Mouse (Mus musculus): ENCODE results near the gene Btbd9. TPM values are rescaled to one million over a fixed set of nuclear protein-coding genes. Genes with fewer than 3 reads are reported as not detected.

The Btbd9 gene
- polyA plus RNA-seq, 1 experiment from 2014 or later = 38.3 TPM

DNA sequence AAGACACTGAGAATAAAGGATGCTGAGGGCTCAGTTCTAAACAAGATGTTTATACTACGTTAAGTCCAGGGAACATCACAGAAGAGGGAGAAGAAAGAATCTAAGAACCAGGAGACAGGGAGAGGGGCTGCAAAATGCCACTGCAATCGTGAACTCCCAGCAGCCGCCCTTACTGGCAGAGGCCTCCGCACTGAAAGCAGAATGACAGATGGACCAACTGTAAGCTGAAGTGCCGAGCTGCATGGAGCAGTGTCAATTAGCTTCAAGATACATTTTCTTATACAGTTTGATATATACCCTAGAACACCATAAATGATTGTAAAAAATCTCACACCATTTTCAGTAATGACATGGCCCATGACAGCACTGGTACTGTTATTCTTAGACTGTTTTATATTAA is 247.4 kb downstream of the Btbd9 start:
- Histone ChIP-seq H3K4me1 (replicated peaks) (no peaks in the 10 kb centered on the region), H3K9me3 (replicated peaks) (no peaks in the 10 kb centered on the region), H3K4me2 (no peak overlapping the region), H3K9ac (no peak overlapping the region), H3K36me3 (no peaks in the 10 kb centered on the region), H3K27me3 (no peaks in the 10 kb centered on the region), H3K27ac (no peak overlapping the region), H3K4me3 (no peak overlapping the region)
- WGBS = 62% methylated on average over 5 of the region's 5 CpGs
- ATAC-seq (replicated peaks; ENCODE audit: insufficient number of reproducible peaks, insufficient read depth, low FRiP score, low read depth) = no peak

DNA sequence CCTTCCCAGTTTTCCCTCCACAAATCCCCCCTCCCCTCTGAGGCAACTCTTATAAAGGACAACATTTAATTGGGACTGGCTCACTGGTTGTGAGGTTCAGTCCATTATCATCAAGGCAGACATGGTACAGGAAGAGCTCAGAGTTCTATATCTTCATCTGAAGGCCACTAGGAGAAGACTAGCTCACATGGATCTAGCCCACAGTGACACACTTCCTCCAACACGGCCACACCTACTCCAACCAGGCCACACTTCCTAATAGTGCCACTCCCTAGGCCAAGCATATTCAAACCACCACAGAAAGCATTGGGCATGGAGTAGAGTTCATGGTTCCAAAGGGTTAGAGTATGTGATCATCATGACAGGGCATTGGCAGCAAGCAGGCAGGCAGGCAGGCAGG is 249.4 kb downstream of the Btbd9 start:
- Histone ChIP-seq H3K27me3 (no peaks in the 10 kb centered on the region), H3K4me1 (replicated peaks) (no peaks in the 10 kb centered on the region), H3K36me3 (no peaks in the 10 kb centered on the region), H3K9ac (no peak overlapping the region), H3K4me3 (no peak overlapping the region), H3K27ac (no peak overlapping the region), H3K4me2 (no peak overlapping the region), H3K9me3 (replicated peaks) (no peaks in the 10 kb centered on the region)
- 81% methylated on average over 1 of the region's 1 CpGs for WGBS
- ATAC-seq (replicated peaks; ENCODE audit: insufficient number of reproducible peaks, insufficient read depth, low FRiP score, low read depth) = no peak

DNA sequence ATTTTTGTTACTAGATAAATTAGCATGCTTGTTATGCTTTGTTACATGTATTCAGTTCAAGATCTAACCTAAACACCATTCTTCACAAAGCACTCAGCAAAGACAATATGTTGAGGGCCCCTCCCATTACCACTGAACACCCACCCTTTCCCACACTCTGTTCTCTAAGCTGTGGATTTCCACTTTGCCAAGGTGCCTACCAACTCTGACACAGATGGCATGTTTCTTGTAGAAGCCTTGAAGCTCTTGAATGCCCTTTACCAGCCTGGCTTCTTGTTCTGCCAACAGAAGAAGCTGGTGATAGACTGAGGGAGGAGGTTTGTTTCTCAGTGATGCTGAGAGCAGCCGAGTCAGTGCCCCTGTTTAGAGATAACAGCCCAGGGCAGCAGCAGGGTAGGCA is 256.0 kb downstream of the Btbd9 start:
- no peaks in the 10 kb centered on the region for H3K4me1 ChIP-seq (replicated peaks)
- no peak for ATAC-seq (replicated peaks; ENCODE audit: insufficient number of reproducible peaks, insufficient read depth, low FRiP score, low read depth)
- H3K9ac ChIP-seq = no peak overlapping the region
- no peak overlapping the region for H3K4me2 ChIP-seq
- no peaks in the 10 kb centered on the region for H3K36me3 ChIP-seq
- WGBS = 33% methylated on average over 1 of the region's 1 CpGs
- no peaks in the 10 kb centered on the region for H3K27me3 ChIP-seq
- H3K27ac ChIP-seq = no peak overlapping the region
- no peaks in the 10 kb centered on the region for H3K9me3 ChIP-seq (replicated peaks)
- H3K4me3 ChIP-seq = no peak overlapping the region

DNA sequence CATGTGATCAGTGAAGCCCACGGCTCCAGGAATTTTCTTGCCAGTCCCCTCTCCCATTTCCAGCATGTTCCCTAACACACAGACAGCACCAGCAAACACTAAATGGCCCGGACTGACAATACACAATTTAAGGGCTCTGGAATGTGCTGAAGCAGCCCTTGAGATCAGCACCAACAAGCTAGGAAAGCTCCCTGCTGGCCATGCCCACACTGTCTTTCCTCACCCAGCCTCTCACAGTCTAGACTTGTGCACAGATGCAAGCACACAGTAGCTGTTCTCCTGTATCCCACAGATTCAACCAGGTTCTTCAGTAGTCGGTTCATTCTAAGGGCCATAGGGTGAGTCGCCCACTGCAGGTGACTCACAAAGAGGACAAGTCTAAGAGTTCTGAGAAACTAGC is 263.6 kb downstream of the Btbd9 start:
- H3K9me3 ChIP-seq (replicated peaks) = no peaks in the 10 kb centered on the region
- no peaks in the 10 kb centered on the region for H3K36me3 ChIP-seq
- no peak overlapping the region for H3K4me3 ChIP-seq
- no peak; the same call in 1 of the 2 replicates for ATAC-seq (replicated peaks; ENCODE audit: insufficient number of reproducible peaks, insufficient read depth, low FRiP score, low read depth)
- no peak overlapping the region for H3K9ac ChIP-seq
- no peak overlapping the region for H3K4me2 ChIP-seq
- 47% methylated on average over 4 of the region's 4 CpGs for WGBS
- H3K4me1 ChIP-seq (replicated peaks) = peaks cover 2% of the 10 kb centered on the region; the same call in 1 of the 2 replicates
- no peaks in the 10 kb centered on the region for H3K27me3 ChIP-seq
- H3K27ac ChIP-seq = no peak overlapping the region

- Histone ChIP-seq H3K9ac (no peak overlapping the region), H3K4me1 (replicated peaks) (peaks cover 12% of the 10 kb centered on the region), H3K4me3 (no peak overlapping the region), H3K36me3 (no peaks in the 10 kb centered on the region), H3K27ac (no peak overlapping the region), H3K4me2 (no peak overlapping the region), H3K27me3 (no peaks in the 10 kb centered on the region), H3K9me3 (replicated peaks) (no peaks in the 10 kb centered on the region)
- ATAC-seq (replicated peaks; ENCODE audit: insufficient number of reproducible peaks, insufficient read depth, low FRiP score, low read depth) = no peak
- 75% methylated on average over 4 of the region's 4 CpGs for WGBS
Measured at GRCm38 (mm10) chr17:30309627-30310026, 266.7 kb downstream of the Btbd9 start.

GRCm38 (mm10) chr17:30308889-30309288 is 267.4 kb downstream of the Btbd9 start:
- H3K27me3 ChIP-seq = no peaks in the 10 kb centered on the region
- 72% methylated on average over 4 of the region's 4 CpGs for WGBS
- H3K9me3 ChIP-seq (replicated peaks) = no peaks in the 10 kb centered on the region
- H3K27ac ChIP-seq = no peak overlapping the region
- H3K4me1 ChIP-seq (replicated peaks) = peaks cover 12% of the 10 kb centered on the region
- H3K9ac ChIP-seq = no peak overlapping the region
- no peak overlapping the region for H3K4me3 ChIP-seq
- no peak for ATAC-seq (replicated peaks; ENCODE audit: insufficient number of reproducible peaks, insufficient read depth, low FRiP score, low read depth)
- no peak overlapping the region for H3K4me2 ChIP-seq
- no peaks in the 10 kb centered on the region for H3K36me3 ChIP-seq

DNA sequence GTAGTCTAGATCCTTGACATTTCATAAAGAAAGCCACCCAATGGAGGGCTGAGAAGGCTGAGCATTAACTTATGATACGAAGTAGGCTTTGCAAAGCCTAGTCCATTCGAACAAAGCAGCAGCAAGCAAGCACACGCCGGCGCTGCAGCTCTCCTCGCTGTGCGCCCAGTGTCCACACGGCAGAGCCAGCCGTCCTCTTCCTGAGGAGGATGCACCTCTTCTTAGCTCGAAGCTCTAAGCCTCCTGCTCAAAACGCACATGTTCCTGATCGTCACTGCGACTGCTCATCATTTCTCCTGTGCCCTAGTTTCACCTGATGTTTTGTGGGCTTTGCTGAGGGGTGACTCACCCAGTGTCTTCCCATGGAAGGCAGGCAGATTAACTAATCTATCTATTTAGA is 268.0 kb downstream of the Btbd9 start:
- no peak for ATAC-seq (replicated peaks; ENCODE audit: insufficient number of reproducible peaks, insufficient read depth, low FRiP score, low read depth)
- H3K36me3 ChIP-seq = no peaks in the 10 kb centered on the region
- H3K9me3 ChIP-seq (replicated peaks) = no peaks in the 10 kb centered on the region
- H3K4me3 ChIP-seq = no peak overlapping the region
- H3K9ac ChIP-seq = no peak overlapping the region
- WGBS = 78% methylated on average over 13 of the region's 13 CpGs
- H3K27me3 ChIP-seq = no peaks in the 10 kb centered on the region
- no peak overlapping the region for H3K27ac ChIP-seq
- no peak overlapping the region for H3K4me2 ChIP-seq
- H3K4me1 ChIP-seq (replicated peaks) = peaks cover 12% of the 10 kb centered on the region

- ATAC-seq (replicated peaks; ENCODE audit: insufficient number of reproducible peaks, insufficient read depth, low FRiP score, low read depth) = no peak
- Histone ChIP-seq H3K4me1 (replicated peaks) (peaks cover 12% of the 10 kb centered on the region), H3K27me3 (no peaks in the 10 kb centered on the region), H3K27ac (no peak overlapping the region), H3K9me3 (replicated peaks) (no peaks in the 10 kb centered on the region), H3K4me2 (no peak overlapping the region), H3K9ac (no peak overlapping the region), H3K4me3 (no peak overlapping the region), H3K36me3 (no peaks in the 10 kb centered on the region)
- WGBS = 52% methylated on average over 10 of the region's 10 CpGs
Measured at GRCm38 (mm10) chr17:30307168-30307567, 269.1 kb downstream of the Btbd9 start.

- no peak for ATAC-seq (replicated peaks; ENCODE audit: insufficient number of reproducible peaks, insufficient read depth, low FRiP score, low read depth)
- H3K27ac ChIP-seq = no peak overlapping the region
- no peaks in the 10 kb centered on the region for H3K27me3 ChIP-seq
- H3K4me3 ChIP-seq = no peak overlapping the region
- no peak overlapping the region for H3K9ac ChIP-seq
- no peaks in the 10 kb centered on the region for H3K36me3 ChIP-seq
- no peaks in the 10 kb centered on the region for H3K9me3 ChIP-seq (replicated peaks)
- peaks cover 12% of the 10 kb centered on the region for H3K4me1 ChIP-seq (replicated peaks)
- WGBS = 55% methylated on average over 2 of the region's 2 CpGs
- no peak overlapping the region for H3K4me2 ChIP-seq
Measured at GRCm38 (mm10) chr17:30304766-30305165, 271.5 kb downstream of the Btbd9 start.

GRCm38 (mm10) chr17:30301338-30301737 is 274.9 kb downstream of the Btbd9 start:
- Histone ChIP-seq H3K4me1 (replicated peaks) (peaks cover 2% of the 10 kb centered on the region; the same call in 1 of the 2 replicates), H3K9me3 (replicated peaks) (no peaks in the 10 kb centered on the region), H3K4me3 (no peak overlapping the region), H3K36me3 (no peaks in the 10 kb centered on the region), H3K9ac (no peak overlapping the region), H3K4me2 (no peak overlapping the region), H3K27ac (no peak overlapping the region), H3K27me3 (no peaks in the 10 kb centered on the region)
- ATAC-seq (replicated peaks; ENCODE audit: insufficient number of reproducible peaks, insufficient read depth, low FRiP score, low read depth) = no peak
- WGBS = 84% methylated on average over 2 of the region's 2 CpGs

DNA sequence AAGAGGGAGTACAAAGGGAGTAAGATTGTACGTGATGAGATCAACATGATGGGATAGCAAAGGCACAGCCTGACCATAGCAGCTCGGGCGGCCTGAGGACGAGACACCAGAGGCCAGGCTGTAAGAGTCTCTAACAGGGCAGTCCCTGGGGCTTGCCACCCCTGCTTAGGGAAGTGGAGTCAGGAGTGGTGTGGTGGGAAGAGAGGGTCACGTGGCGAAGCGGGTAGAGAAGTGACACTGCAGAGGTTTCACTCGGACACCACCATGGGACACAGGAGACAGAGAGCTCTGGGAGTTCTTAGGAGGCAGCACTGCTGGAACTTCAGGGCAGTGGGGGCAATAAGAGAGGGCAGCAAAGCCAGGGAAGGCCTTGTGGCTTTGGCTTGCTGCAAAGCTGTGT is 278.9 kb downstream of the Btbd9 start:
- Histone ChIP-seq H3K36me3 (no peaks in the 10 kb centered on the region), H3K9ac (no peak overlapping the region), H3K27ac (no peak overlapping the region), H3K4me3 (no peak overlapping the region), H3K27me3 (no peaks in the 10 kb centered on the region), H3K4me2 (no peak overlapping the region), H3K9me3 (replicated peaks) (no peaks in the 10 kb centered on the region), H3K4me1 (replicated peaks) (0 out of 2 replicates have a peak, but pooled peaks cover 7% of the 10 kb centered on the region)
- no peak for ATAC-seq (replicated peaks; ENCODE audit: insufficient number of reproducible peaks, insufficient read depth, low FRiP score, low read depth)
- WGBS = 95% methylated on average over 8 of the region's 8 CpGs

- 72% methylated on average over 8 of the region's 8 CpGs for WGBS
Measured at GRCm38 (mm10) chr17:30296069-30296468, 280.2 kb downstream of the Btbd9 start.

More at GRCm38 (mm10) chr17:30296069-30296468, 280.2 kb downstream of the Btbd9 start:
- Histone ChIP-seq H3K4me2 (no peak overlapping the region), H3K36me3 (no peaks in the 10 kb centered on the region), H3K27ac (no peak overlapping the region), H3K9me3 (replicated peaks) (no peaks in the 10 kb centered on the region), H3K4me3 (no peak overlapping the region), H3K27me3 (no peaks in the 10 kb centered on the region), H3K9ac (no peak overlapping the region), H3K4me1 (replicated peaks) (peaks cover 7% of the 10 kb centered on the region; the same call in 1 of the 2 replicates)
- ATAC-seq (replicated peaks; ENCODE audit: insufficient number of reproducible peaks, insufficient read depth, low FRiP score, low read depth) = no peak
